Mouse (Mus musculus) liver, embryonic 14.5 days (tissue): Measurements from ENCODE around the gene Nolc1.
A peak's percentile ranks its signal among the peaks of the same experiment; 100 is the strongest.

Source experiments
- CTCF ChIP-seq: IDR thresholded peaks from 2 replicates; pipeline ENCODE4 v1.5.1; 2016; ENCODE audit warnings: antibody characterized with exemption, low read depth, control low read depth
- EP300 ChIP-seq: IDR thresholded peaks from 2 replicates; pipeline ENCODE4 v1.6.1; 2016; ENCODE audit warnings: antibody characterized with exemption, low read depth

GRCm38 (mm10) chr19:46075616-46076607 lies at the start of gene Nolc1:
- TF ChIP-seq CTCF = peak; percentile 25; the same call in 1 of the 2 replicates
- 0 out of 2 replicates have a peak, but pooled peaks have one; percentile 29 for TF ChIP-seq EP300
